Mouse (Mus musculus): ENCODE data around the gene Bag1.

- TF ChIP-seq CTCF (IDR thresholded peaks at IDR 0.05; ENCODE audit: extremely low read depth, insufficient read length, insufficient replicate concordance, low read depth, low read length): no peak
- TF ChIP-seq POLR2A (IDR thresholded peaks at IDR 0.05; ENCODE audit: low read depth, low read length): no peak
Observed at GRCm38 (mm10) chr4:40955942-40956341, 7.8 kb upstream of the Bag1 start.
